Mouse (Mus musculus): ENCODE measurements around the gene Polr1b.

DNA sequence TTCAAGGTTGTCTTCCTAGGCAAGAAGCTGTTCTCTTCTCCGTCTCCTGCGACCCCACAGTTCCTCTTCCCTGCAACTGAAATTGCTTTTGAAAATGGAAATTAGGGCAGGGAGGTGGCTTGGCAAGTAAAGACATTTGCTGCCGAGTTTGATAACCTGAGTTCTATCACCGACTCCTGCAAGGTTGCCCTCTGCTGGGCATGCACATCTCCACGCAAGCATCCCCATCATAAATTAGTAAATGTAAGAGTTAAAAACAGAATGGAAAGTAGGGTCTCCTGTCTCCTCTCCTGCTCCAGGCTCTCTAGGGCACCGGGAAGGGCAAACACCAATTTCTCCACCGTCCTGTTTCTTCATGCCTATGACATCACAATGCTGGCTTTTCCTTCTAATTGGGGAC lies 31.4 kb downstream of the Polr1b start:
- TF ChIP-seq EP300 (IDR thresholded peaks at IDR 0.05; ENCODE audit: low read depth) (no peak), CTCF (IDR thresholded peaks at IDR 0.05; ENCODE audit: low read depth) (no peak)

Data from liver, embryonic 14.5 days (tissue).